Mouse (Mus musculus) lung, adult 2 months (tissue): Measurements from ENCODE around the gene Pcx. TPM values are rescaled to one million over a fixed set of nuclear protein-coding genes. Genes with fewer than 3 reads are reported as not detected.

Experiments
- DNase-seq: peaks from one replicate; pipeline ENCODE4 v3.0.0; 2022
- H3K4me1 ChIP-seq: fragments of 200-500 bp; 2 replicates; pipeline ENCODE4 v1.6.1; 2011; ENCODE audit warnings: low read length; ENCODE audit not compliant: control insufficient read depth, insufficient read depth
- H3K4me3 ChIP-seq: fragments of 200-500 bp; replicated peaks from 2 replicates; pipeline ENCODE3; 2011; ENCODE audit warnings: low read depth, mild to moderate bottlenecking, control low read depth, low read length; ENCODE audit errors: extremely low read depth
- CTCF ChIP-seq: fragments of 200-500 bp; IDR thresholded peaks from 2 replicates; pipeline ENCODE4 v1.5.1; 2011; ENCODE audit warnings: mild to moderate bottlenecking, low read length, control low read depth; ENCODE audit not compliant: insufficient read depth
- POLR2A ChIP-seq: fragments of 200-500 bp; IDR thresholded peaks from 2 replicates; pipeline ENCODE4 v1.6.1; 2011; ENCODE audit warnings: low read depth, mild to moderate bottlenecking, control low read depth, low read length, borderline replicate concordance; ENCODE audit errors: extremely low read depth
- WGBS: fragments of 180-500 bp; shearing (Covaris S2); methylation state at CpG from one replicate; pipeline ENCODE4 v1.1.7; 2018; 5-methylcytosine and 5-hydroxymethylcytosine counted together
- polyA plus RNA-seq: library from polyadenylated mRNA; depleted of rRNA; stranded (reverse); fragments of >200 nt; gene quantifications from 2 replicates; pipeline ENCODE4 v1.2.3, GENCODE M21; 2012

Gene Pcx
- polyA plus RNA-seq, 1 experiment, result 52.7 TPM

DNA sequence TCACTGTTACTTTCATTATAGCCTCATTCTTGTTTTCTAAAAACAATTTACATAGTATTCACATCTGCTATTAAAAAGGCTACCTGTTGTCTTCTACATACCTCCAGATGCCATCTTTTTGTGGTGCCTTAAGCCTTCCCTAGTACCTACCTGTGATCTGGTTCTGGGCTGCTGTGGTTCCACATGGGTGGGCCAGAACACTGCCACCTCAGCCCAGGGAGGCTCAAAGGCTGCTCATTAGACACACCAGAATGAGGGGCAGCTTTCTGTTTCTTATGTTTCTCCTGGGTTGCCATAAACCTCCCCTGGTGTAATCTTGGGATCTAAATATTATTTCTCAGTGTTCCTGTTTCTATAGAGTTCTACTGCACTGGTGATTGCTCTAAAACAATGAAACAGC, 31.8 kb downstream of the Pcx start:
- TF ChIP-seq CTCF (no peak), POLR2A (no peak)
- DNase-seq, result no peak
- H3K4me3 ChIP-seq, result no peak overlapping the region
- H3K4me1 ChIP-seq, result no peaks in the 10 kb centered on the region

DNA sequence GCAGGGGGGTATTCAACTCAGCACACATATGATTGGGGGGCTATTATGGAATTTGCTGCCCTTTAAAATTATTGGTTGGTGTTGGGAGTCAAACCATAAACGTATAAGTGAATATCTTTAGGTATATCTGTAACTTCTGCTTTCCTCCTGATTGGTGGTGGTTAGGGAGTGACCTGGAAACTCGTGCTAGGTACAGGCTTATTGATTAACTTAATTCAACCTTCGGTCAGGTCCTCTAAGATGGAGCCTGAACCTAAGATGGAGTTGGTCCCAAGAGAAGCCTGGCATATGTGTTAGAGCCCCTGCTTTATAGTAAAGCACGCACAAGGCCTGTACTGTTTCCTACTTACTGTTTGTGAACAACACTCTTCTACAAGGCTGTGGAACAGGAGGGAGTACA, 34.8 kb downstream of the Pcx start:
- no peak overlapping the region for H3K4me3 ChIP-seq
- TF ChIP-seq POLR2A (no peak), CTCF (no peak)
- WGBS, result 86% methylated on average over 4 of the region's 4 CpGs
- H3K4me1 ChIP-seq, result no peaks in the 10 kb centered on the region
- DNase-seq, result no peak

DNA sequence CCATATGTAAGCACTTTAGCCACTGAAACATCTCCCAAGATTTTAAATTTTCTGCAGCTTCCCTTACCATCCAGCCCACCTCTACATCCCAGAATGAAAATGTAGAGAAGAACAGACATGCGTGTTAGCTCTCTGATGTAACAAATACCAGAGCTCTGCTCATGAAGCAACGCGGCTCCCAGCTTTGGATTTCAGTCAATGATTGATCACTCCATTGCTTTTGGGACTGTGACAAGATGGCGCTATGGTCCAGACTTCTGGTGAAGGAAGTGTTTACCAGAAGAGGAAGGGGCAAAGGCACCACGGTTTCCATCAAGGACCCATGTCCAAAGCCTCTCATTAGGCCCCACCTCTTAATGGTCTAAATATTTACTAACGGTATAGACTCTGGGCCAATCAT, 35.6 kb downstream of the Pcx start:
- TF ChIP-seq POLR2A, result no peak
- TF ChIP-seq CTCF, result no peak
- DNase-seq, result no peak
- no peaks in the 10 kb centered on the region for H3K4me1 ChIP-seq
- no peak overlapping the region for H3K4me3 ChIP-seq
- 86% methylated on average over 6 of the region's 6 CpGs for WGBS

DNA sequence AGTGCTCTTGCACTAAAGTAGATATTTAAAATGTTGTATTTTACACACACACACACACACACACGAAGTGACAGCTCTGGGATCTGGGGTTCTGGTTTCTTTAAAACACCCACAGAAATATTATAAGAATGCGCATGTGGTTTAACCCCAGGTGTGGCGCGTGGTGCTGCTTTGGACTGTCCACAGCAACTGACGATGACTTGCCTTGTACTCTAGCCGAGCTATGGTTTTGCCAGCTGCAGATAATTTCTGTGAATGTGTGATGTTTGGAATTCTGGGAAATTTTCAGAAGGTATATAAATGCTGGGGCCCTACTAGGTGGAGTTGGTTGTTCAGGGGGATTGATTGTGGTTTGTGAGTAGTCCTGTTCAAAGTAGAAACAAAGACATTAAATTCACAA, 37.5 kb downstream of the Pcx start:
- no peak for DNase-seq
- H3K4me3 ChIP-seq, result no peak overlapping the region
- WGBS, result 77% methylated on average over 6 of the region's 6 CpGs
- TF ChIP-seq CTCF, result no peak
- TF ChIP-seq POLR2A, result no peak
- no peaks in the 10 kb centered on the region for H3K4me1 ChIP-seq

DNA sequence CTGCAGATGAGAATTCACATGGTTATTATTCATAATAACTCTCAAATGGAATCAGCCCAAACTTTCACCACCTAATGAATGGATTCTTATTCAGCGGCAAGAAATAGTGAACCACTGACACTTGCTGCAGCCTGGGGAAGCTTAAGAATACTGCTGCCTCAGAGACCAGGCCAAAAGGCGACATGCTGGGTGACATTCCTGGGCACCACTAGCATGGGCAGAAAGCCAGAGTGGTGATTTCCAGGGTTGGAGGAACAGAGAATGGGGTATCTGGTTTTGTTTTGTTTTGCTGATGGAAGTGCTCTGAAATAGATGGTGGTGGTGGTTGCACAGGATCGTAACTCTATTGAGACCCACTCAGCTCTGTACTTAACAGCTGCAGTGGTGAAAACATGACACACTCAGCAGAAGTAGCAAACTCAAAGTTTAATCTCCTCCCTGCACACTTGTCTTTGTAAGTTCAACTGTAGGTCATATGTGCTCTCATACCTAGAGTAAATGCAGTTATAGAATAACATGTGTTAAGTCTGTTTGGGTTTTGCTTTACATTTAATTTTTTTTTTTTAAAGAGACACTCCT, 38.1 kb downstream of the Pcx start:
- no peaks in the 10 kb centered on the region for H3K4me1 ChIP-seq
- no peak overlapping the region for H3K4me3 ChIP-seq
- TF ChIP-seq POLR2A (no peak), CTCF (no peak)
- DNase-seq, result no peak
- 63% methylated on average over 3 of the region's 3 CpGs for WGBS

DNA sequence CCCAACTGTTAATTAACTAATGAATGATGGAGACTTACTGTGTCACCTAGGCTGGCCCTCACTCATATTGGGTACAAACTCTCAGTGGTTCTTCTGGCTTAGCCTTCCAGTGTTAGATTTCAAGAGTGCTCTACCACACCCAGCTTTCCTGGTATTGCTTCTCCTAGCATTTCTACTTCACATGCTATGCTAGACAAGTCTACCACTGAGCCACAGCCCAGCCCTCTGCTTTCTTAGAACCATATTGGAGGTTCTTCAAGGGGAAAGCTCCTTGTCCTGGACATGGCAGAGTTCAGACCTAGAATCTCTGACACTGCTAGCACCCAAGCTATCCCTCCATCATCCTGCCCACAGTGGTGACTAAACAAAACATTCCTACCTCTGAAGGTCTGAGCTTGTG, 44.0 kb downstream of the Pcx start:
- TF ChIP-seq POLR2A (no peak), CTCF (no peak)
- DNase-seq, result no peak
- Histone ChIP-seq H3K4me3 (no peak overlapping the region), H3K4me1 (no peaks in the 10 kb centered on the region)

DNA sequence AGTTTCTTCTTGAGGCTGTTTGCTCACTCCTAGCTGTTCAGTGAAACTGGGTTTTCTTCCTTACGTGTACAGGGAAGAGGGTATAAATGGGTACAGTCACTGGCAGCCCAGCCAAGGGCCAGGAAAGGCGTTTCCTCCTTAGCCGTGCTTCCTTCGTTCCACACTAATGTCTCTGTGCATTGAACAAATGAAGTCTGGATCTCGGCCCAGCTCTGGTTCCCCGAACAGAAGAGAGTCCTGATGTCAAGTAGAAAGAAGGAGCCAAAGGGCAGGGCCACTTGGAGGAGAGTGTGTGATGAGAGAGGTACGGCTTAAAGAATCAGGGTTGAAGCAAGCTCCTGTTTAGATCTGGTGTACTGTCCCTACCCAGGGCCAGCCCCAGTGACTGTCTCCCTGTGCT, 44.8 kb downstream of the Pcx start:
- H3K4me1 ChIP-seq, result peaks cover 3% of the 10 kb centered on the region; the same call in 1 of the 2 replicates
- no peak for DNase-seq
- no peak for TF ChIP-seq CTCF
- TF ChIP-seq POLR2A, result no peak
- H3K4me3 ChIP-seq, result no peak overlapping the region
- 30% methylated on average over 7 of the region's 7 CpGs for WGBS

DNA sequence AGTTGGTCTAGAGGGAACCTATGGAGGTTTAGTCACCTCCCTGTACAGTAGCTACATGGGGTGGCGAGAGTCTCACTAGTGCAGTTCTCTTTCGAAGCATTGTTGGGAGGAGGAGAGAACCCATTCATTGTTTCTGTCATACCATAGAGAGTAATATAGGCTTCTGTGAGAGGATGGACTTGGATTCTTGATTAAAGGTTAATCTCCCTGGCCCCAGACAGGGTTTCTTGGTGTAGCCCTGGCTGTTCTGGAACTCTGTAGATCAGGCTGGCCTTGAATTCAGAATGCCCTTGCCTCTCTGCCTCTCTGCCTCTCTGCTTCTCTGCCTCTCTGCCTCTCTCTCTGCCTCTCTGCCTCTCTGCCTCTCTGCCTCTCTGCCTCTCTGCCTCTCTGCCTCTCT, 46.5 kb downstream of the Pcx start:
- no peak overlapping the region for H3K4me3 ChIP-seq
- TF ChIP-seq POLR2A (no peak), CTCF (no peak)
- peaks cover 6% of the 10 kb centered on the region for H3K4me1 ChIP-seq
- DNase-seq, result no peak
- 87% methylated on average over 2 of the region's 2 CpGs for WGBS

DNA sequence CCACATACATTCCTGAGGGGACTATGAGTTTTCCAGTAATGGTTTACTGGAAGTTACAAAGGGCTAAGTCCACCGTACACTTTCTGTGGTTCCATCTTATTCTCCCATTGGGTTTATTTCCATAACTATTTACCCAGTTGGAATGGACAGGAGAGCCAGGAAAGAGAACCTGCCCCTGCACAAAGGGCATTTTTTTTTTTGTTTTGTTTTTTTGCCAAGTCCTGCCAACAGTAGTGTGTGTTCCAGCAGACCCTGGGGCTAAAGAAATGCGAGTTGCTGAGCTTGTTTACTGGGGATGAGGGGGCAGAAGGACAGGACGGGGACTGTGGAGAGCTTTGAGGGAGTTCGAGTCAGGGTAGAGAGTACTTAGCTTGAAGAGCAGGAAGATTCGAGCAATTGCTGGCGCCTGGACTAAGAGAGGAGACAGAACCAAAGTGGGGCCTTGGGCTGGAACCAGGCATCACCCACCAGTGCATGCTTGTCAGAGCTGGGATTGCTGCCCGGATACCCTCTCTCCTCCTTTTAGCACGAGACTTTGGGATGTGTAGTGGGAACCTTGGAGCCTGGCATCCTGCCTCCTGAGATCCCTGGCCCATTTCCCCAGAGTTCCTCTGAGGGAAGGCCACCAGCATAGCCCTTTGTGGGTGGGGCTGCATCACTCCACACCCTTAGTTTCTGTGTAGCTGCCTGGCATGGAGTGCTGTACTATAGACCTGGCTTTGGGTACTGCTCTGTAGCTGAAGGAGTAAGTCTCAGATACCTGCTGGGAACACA, 47.7 kb downstream of the Pcx start:
- TF ChIP-seq CTCF (no peak), POLR2A (no peak)
- WGBS, result 58% methylated on average over 8 of the region's 8 CpGs
- H3K4me1 ChIP-seq, result peaks cover 6% of the 10 kb centered on the region
- H3K4me3 ChIP-seq, result no peak overlapping the region
- no peak for DNase-seq

DNA sequence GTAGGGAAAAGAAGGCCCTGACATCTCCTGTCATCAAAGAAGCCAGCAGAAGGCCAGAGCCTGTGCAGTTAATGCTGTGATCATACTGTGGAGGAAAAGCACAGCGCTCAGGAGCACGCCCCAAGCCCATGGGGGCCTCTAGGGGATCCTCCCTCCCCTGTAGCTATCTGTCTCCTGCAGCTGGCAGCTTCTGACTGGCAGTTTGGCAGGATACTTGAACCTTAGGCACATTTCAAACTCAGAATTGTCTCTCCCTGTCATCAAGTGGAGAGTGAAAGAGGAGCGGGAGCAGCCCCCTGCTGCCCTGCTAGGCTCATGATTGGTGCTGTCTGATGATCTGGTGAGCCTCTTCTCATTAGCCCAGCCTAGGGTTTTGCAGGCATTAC, 48.3 kb downstream of the Pcx start:
- TF ChIP-seq CTCF, result no peak
- TF ChIP-seq POLR2A, result no peak
- WGBS, result 86% methylated on average over 3 of the region's 3 CpGs
- H3K4me1 ChIP-seq, result peaks cover 6% of the 10 kb centered on the region
- no peak overlapping the region for H3K4me3 ChIP-seq
- DNase-seq, result no peak
